Mouse (Mus musculus) cerebellum, adult 2 months (tissue): Measurements from ENCODE around the gene Eif4g3.

Experiments used
- CTCF ChIP-seq: fragments of 200-500 bp; IDR thresholded peaks from 2 replicates; pipeline ENCODE4 v1.5.1; 2011; ENCODE audit warnings: low read depth, mild to moderate bottlenecking, control low read depth, low read length, moderate library complexity, borderline replicate concordance; ENCODE audit not compliant: insufficient read depth
- POLR2A ChIP-seq: fragments of 200-500 bp; IDR thresholded peaks from 2 replicates; pipeline ENCODE4 v1.6.1; 2011; ENCODE audit warnings: low read length, control low read depth, borderline replicate concordance; ENCODE audit not compliant: insufficient read depth

- TF ChIP-seq CTCF (no peak), POLR2A (no peak)
Observed at GRCm38 (mm10) chr4:138246756-138247665, 254.2 kb downstream of the Eif4g3 start.
